Mouse (Mus musculus) embryonic facial prominence, embryonic 11.5 days (tissue): ENCODE results near the gene Sema6d. TPM values are rescaled to one million over a fixed set of nuclear protein-coding genes. Genes with fewer than 3 reads are reported as not detected.

Experiments used
- ATAC-seq: fragments of 200-750 bp; cut with Nextera tagmentation; replicated peaks from 2 replicates; pipeline ENCODE4 v1.8.0; 2017; ENCODE audit warnings: low read depth; ENCODE audit not compliant: insufficient number of reproducible peaks, low FRiP score, low TSS enrichment
- DNase-seq: peaks from one replicate; pipeline ENCODE4 v3.0.0-alpha.2; 2015; ENCODE audit warnings: low spot score
- H3K27ac ChIP-seq: fragments of 300-500 bp; sonication (generic); replicated peaks from 2 replicates; pipeline ENCODE4 v1.5.1; 2014; ENCODE audit warnings: mild to moderate bottlenecking, low read depth, low read length, control low read depth
- H3K27me3 ChIP-seq: fragments of 300-500 bp; sonication (generic); 2 replicates; pipeline ENCODE4 v1.6.1; 2014; ENCODE audit warnings: mild to moderate bottlenecking, low read length, moderate library complexity, mixed read lengths; ENCODE audit not compliant: control insufficient read depth, insufficient read depth
- H3K36me3 ChIP-seq: fragments of 300-500 bp; sonication (generic); replicated peaks from 2 replicates; pipeline ENCODE4 v1.6.1; 2014; ENCODE audit warnings: low read depth, mild to moderate bottlenecking, low read length, moderate library complexity, mixed read lengths; ENCODE audit not compliant: control insufficient read depth, insufficient read depth
- H3K4me1 ChIP-seq: fragments of 300-500 bp; sonication (generic); 2 replicates; pipeline ENCODE4 v1.6.1; 2014; ENCODE audit warnings: low read length, mixed read lengths; ENCODE audit not compliant: control insufficient read depth, insufficient read depth
- H3K4me2 ChIP-seq: fragments of 300-500 bp; sonication (generic); 2 replicates; pipeline ENCODE4 v1.6.1; 2014; ENCODE audit warnings: low read depth, mild to moderate bottlenecking, control low read depth, low read length, moderate library complexity
- H3K4me3 ChIP-seq: fragments of 300-500 bp; sonication (generic); 2 replicates; pipeline ENCODE4 v1.5.1; 2014; ENCODE audit warnings: low read depth, low read length, control low read depth
- H3K9ac ChIP-seq: fragments of 300-500 bp; sonication (generic); replicated peaks from 2 replicates; pipeline ENCODE4 v1.6.1; 2014; ENCODE audit warnings: mild to moderate bottlenecking, control low read depth, low read length
- H3K9me3 ChIP-seq: fragments of 300-500 bp; sonication (generic); replicated peaks from 2 replicates; pipeline ENCODE4 v1.6.1; 2016; ENCODE audit warnings: mild to moderate bottlenecking, low read length, inconsistent platforms, mixed read lengths; ENCODE audit not compliant: control insufficient read depth
- WGBS: fragments of 180-500 bp; shearing (Covaris S2); extraction: QIAGEN DNeasy Blood & Tissue Kit; methylation state at CpG from one replicate; pipeline ENCODE4 v1.1.7; 2014; 5-methylcytosine and 5-hydroxymethylcytosine counted together
- polyA plus RNA-seq: library from polyadenylated mRNA; unstranded; fragments of >200 nt; fragmentation: Nextera tagmentation; extraction: Ambion mirVana; gene quantifications from 2 replicates; pipeline ENCODE4 v1.2.1, GENCODE M21; 2014

The Sema6d gene
- polyA plus RNA-seq, 1 experiment from 2014 or later, result 10.5 TPM

GRCm38 (mm10) chr2:124264309-124264708 is 174.5 kb downstream of the Sema6d start:
- no peak overlapping the region for H3K9ac ChIP-seq
- H3K36me3 ChIP-seq, result no peaks in the 10 kb centered on the region
- no peak overlapping the region for H3K4me2 ChIP-seq
- H3K27me3 ChIP-seq, result no peaks in the 10 kb centered on the region
- H3K4me3 ChIP-seq, result no peak overlapping the region
- H3K9me3 ChIP-seq, result no peaks in the 10 kb centered on the region
- ATAC-seq, result no peak
- 77% methylated on average over 3 of the region's 3 CpGs for WGBS
- no peak for DNase-seq
- no peak overlapping the region for H3K27ac ChIP-seq
- H3K4me1 ChIP-seq, result no peaks in the 10 kb centered on the region

DNA sequence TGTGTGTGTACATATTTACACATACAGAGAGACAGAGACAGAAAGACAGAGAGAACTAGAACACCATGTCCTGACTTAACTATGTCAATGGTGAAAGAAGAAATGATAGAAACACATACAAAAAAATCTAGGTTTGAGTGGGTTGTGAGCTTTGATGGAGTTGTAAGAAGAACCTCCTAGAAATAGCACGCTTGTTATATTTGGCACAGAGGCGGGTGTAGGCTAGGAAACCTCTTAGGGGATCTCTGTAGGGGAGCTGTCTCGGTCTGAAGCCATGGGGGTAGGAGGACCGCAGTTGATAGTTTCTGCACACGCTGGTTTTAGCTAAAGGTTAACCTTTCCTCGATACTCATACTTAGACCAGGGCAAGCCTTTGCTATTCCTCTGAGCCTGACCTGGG is 181.4 kb downstream of the Sema6d start:
- Histone ChIP-seq H3K4me2 (no peak overlapping the region), H3K9ac (no peak overlapping the region), H3K4me1 (no peaks in the 10 kb centered on the region), H3K27me3 (no peaks in the 10 kb centered on the region), H3K36me3 (no peaks in the 10 kb centered on the region), H3K4me3 (no peak overlapping the region), H3K27ac (no peak overlapping the region), H3K9me3 (no peaks in the 10 kb centered on the region)
- ATAC-seq (no peak), DNase-seq (no peak)
- 84% methylated on average over 6 of the region's 6 CpGs for WGBS

- WGBS, result 55% methylated on average over 1 of the region's 1 CpGs
- no peak for ATAC-seq
- Histone ChIP-seq H3K27me3 (no peaks in the 10 kb centered on the region), H3K9ac (no peak overlapping the region), H3K4me1 (no peaks in the 10 kb centered on the region), H3K9me3 (no peaks in the 10 kb centered on the region), H3K27ac (no peak overlapping the region), H3K36me3 (no peaks in the 10 kb centered on the region), H3K4me2 (no peak overlapping the region), H3K4me3 (no peak overlapping the region)
- DNase-seq, result no peak
These were observed 187.7 kb downstream of the Sema6d start for GRCm38 (mm10) chr2:124277492-124277891.

- DNase-seq, result no peak
- Histone ChIP-seq H3K9me3 (no peaks in the 10 kb centered on the region), H3K36me3 (no peaks in the 10 kb centered on the region), H3K27me3 (no peaks in the 10 kb centered on the region), H3K4me1 (no peaks in the 10 kb centered on the region), H3K4me2 (no peak overlapping the region), H3K9ac (no peak overlapping the region), H3K27ac (no peak overlapping the region), H3K4me3 (no peak overlapping the region)
- WGBS, result 92% methylated on average over 2 of the region's 2 CpGs
- no peak for ATAC-seq
These were observed 195.3 kb downstream of the Sema6d start for GRCm38 (mm10) chr2:124285109-124285508.

DNA sequence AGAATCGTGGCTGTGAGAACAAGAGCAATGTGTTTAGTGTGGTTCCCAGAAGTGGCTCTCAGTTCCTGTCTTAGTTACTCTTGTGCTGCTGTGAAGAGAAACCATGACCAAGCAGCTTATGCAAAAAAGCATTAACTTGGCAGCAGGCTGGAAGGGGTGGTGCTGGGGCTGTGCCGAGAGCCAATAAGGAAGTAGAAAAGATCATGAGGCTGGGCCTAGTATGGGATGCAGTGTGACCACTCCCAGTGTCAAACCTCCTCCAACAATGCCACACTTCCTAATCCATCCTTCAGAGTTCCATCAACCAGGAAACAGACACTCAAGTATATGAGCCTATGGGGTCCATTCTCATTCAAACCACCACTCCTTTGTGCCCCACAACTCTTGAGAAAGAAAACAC is 199.6 kb downstream of the Sema6d start:
- Histone ChIP-seq H3K27me3 (no peaks in the 10 kb centered on the region), H3K9ac (no peak overlapping the region), H3K4me2 (no peak overlapping the region), H3K9me3 (no peaks in the 10 kb centered on the region), H3K4me1 (no peaks in the 10 kb centered on the region), H3K27ac (no peak overlapping the region), H3K4me3 (no peak overlapping the region), H3K36me3 (no peaks in the 10 kb centered on the region)
- WGBS, result 74% methylated on average over 2 of the region's 2 CpGs
- no peak for ATAC-seq
- DNase-seq, result no peak

- no peak for ATAC-seq
- H3K27ac ChIP-seq, result no peak overlapping the region
- H3K36me3 ChIP-seq, result no peaks in the 10 kb centered on the region
- no peaks in the 10 kb centered on the region for H3K4me1 ChIP-seq
- no peaks in the 10 kb centered on the region for H3K9me3 ChIP-seq
- DNase-seq, result no peak
- H3K4me2 ChIP-seq, result no peak overlapping the region
- H3K9ac ChIP-seq, result no peak overlapping the region
- no peaks in the 10 kb centered on the region for H3K27me3 ChIP-seq
- WGBS, result 90% methylated on average over 3 of the region's 3 CpGs
- no peak overlapping the region for H3K4me3 ChIP-seq
These were observed 201.4 kb downstream of the Sema6d start for GRCm38 (mm10) chr2:124291145-124291544.

- H3K27ac ChIP-seq, result no peak overlapping the region
- H3K4me2 ChIP-seq, result no peak overlapping the region
- 85% methylated on average over 2 of the region's 2 CpGs for WGBS
- no peaks in the 10 kb centered on the region for H3K27me3 ChIP-seq
- ATAC-seq (no peak), DNase-seq (no peak)
- no peaks in the 10 kb centered on the region for H3K9me3 ChIP-seq
- no peak overlapping the region for H3K4me3 ChIP-seq
- no peaks in the 10 kb centered on the region for H3K4me1 ChIP-seq
- H3K9ac ChIP-seq, result no peak overlapping the region
- H3K36me3 ChIP-seq, result no peaks in the 10 kb centered on the region
These were observed 203.8 kb downstream of the Sema6d start for GRCm38 (mm10) chr2:124293601-124294000.

- H3K36me3 ChIP-seq, result no peaks in the 10 kb centered on the region
- H3K4me1 ChIP-seq, result no peaks in the 10 kb centered on the region
- H3K4me2 ChIP-seq, result no peak overlapping the region
- ATAC-seq (no peak), DNase-seq (no peak)
- no peaks in the 10 kb centered on the region for H3K9me3 ChIP-seq
- H3K4me3 ChIP-seq, result no peak overlapping the region
- H3K9ac ChIP-seq, result no peak overlapping the region
- H3K27ac ChIP-seq, result no peak overlapping the region
- no peaks in the 10 kb centered on the region for H3K27me3 ChIP-seq
- WGBS, result 66% methylated on average over 5 of the region's 5 CpGs
These were observed 208.6 kb downstream of the Sema6d start for GRCm38 (mm10) chr2:124298351-124298750.
